Mouse (Mus musculus) activated CD4-positive, CD25-positive, alpha-beta regulatory T cell, adult 4 months (primary cell): Measurements from ENCODE around the gene Scd4. TPM values are rescaled to one million over a fixed set of nuclear protein-coding genes. Genes with fewer than 3 reads are reported as not detected.

Experiments
- ATAC-seq: one replicate; pipeline ENCODE4 v1.8.0; 2017
- polyA plus RNA-seq, 2 experiments: library from polyadenylated mRNA; unstranded; fragments of 100-300 nt; shearing (Covaris generic); gene quantifications; one replicate each; pipeline ENCODE4 v1.2.1; 2017

Scd4 gene
- polyA plus RNA-seq, 2 experiments from 2014 or later: 0.60 to 0.69 TPM

DNA sequence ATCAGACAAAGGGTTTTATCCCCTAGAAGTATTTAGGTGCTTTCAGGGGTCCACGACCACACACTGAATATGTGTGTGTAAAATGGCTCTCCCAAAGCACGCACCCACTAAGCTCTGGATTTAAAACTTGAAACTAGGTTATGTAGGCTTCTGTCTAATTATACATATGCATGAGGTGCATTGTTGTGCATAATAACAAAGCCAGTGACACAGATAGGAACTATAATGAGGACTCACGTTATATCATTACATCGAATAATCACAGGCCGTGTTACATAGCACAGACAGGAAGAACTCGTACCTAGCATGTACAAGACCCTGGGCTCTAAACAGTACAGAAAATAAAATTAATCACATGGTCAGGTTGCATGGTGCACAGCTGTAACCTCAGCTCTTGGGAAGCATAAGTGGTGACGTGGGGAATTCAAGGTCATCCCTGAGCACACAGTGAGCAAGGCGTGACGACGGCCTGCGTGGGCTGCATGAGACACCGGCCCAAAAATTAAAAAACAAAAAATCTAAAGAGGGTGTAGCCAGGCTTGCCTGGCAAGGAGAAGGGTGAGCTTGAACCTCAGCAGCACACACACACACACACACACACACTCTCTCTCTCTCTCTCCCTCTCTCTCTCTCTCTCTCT lies 49.9 kb downstream of the Scd4 start:
- no peak for ATAC-seq

DNA sequence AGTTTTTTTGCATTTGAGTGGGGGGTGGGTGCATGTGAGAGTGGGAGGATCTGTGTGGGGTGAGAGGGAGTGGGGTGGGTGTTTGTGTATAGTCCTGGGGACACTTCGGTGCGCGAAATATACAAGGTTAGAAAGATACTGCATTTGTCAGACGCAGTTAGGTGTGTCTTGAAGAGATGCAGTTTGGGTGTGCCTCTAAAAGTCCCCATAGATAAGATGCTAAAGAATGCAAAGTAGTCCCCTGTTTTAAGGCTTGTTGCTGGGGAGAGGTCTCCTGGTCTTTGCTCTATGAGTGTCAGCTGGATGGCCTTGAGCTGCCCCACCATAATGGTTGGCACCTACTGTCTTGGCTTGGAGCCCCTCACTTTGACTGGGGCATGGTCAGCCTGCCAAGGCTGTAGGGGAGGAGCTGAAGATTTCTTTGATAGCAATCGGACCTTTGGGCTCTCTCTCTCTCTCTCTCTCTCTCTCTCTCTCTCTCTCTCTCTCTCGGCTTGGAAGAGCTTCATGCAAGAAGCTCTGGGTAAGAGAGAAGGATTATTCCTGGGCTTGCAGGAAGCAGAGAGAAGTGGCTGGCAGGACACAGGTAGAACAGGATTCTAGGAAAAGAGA lies 53.1 kb downstream of the Scd4 start:
- no peak for ATAC-seq

DNA sequence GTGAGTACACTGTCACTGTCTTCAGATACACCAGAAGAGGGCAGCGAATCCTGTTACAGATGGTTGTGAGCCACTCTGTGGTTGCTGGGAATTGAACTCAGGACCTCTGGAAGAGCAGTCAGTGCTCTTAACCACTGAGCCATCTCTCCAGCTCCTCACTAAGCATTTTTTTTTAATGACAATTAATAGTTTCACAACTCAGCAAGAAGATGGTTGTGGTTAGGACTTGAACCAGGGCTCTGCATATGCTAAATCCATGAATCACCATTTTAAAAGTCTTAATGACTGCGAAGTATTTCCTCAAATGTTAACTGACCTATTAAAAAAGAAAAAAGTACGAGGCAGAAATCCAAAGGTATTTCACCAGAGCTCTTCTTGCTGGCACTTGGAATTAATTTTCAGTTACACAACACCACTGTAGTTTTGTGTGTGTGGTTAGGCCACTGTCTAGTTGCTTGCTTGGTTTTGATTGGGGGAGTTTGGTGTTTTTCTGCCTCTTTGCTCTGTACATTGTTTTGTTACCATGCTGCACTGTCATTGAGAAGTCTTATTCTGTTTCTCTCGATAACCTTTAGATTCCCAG lies 54.3 kb downstream of the Scd4 start:
- no peak for ATAC-seq

DNA sequence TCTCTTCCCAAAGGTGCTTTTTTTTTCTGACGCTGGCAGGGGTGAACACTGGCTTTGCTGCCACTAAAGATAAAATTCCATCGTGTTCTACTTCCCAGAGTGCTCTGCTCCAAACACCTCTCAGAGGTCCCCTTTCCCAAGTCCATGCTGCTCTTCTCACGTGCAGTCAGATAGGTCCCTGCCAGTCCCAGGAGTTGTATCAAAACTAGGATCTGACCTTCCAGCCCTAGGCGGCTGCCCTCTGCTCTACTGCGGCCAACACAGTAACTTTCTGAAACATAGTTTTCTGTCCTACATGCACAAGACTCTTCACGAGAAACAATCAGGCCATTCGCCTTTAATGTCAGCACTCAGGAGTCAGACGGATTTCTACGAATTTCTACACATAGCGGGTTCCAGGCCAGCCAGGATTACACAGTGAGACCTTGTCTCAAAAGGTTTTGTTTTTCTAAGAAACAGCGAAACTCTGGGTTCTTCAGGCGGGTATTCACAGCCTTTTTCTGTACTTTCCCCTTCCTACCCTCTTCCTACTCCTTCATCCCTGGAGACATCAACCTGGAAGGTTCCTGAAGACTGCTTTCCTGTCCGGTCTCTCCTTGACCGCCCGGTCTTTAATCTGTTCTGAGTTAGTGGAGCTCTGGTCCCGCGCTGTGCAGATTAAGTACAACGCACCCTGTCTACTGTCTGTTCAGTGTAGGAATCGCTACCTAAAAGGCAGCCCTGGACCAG lies 55.0 kb downstream of the Scd4 start:
- no peak for ATAC-seq

DNA sequence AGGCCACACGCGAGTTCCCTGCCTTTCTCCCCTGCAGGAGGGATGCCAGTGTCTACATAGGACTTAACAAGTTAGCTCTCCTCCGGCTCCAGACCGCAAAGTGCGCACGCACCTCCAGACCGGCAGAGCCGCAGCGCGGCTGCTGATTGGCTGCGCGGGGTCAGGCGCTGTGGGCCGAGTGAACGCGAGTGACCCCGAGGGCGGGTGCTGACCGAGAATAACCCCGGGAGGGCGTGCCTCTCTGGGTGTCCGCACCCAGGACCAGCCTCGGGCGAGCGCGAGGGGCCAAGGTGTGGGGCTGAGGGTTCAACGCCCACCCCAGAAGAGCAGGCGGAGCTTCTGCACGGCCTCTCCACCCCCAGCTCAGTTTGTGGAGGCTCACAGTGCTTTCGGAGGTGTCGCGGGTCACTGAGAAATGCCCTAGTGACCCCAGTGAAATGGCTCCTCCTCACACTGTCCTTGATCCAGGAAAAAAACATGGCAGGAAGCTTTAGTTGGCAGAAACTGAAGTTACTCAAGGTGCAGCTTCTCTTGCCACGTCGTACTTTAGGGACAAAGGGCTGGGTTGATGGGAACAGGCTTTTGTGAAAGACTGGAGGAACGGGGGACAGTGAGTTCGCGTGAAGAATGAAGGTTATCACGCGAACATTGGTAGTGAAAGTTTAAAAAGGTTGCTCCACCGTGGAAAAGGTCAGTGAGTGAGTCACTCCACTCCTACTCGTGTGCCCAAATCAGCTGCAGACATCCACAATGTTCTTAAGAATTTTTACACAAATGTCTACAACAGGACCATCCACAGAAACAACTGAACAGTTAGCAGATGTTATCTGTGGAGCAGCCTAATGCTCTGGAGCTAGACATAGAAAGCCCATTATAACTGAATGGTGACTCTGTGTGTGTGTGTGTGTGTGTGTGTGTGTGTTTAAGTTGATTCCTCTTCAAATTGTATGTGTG lies 55.9 kb downstream of the Scd4 start:
- ATAC-seq: peak; percentile 96

DNA sequence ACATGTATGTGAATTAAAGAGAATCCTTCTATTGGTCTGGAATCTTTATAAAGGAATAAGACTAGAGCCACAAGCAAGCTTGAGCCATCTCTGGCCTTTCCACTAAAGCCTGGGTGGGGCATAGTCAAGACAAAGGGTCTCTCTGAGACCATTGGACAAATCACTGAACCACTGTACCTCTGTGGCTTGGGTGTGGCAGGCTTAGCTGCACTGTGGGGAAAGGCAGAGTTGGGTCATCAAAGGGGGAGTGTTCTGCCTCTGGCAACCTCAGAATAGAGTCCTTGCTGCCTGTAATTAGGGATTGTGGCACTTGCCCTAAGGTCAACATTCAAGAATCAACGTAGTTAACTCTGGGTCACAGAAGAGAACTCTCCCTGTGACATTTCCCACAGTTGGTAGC lies 56.6 kb downstream of the Scd4 start:
- ATAC-seq: no peak

DNA sequence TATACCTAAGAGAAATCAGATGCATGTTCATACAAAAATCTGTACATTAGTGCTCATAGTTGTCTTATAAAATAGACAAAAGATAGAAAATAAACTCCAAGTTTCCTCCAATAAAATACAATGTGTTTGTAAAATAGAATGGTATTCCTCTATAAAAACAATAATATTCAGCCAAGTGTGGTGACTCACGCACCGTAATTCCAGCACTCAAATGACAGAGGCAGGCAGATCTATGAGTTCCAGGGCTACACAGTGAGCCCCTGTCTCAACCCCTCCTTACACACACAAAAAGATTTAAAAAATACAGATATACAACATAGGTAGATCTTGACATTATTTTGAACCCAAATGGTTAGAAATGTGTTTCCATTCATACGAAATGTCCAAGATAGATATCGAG lies 59.0 kb downstream of the Scd4 start:
- no peak for ATAC-seq

DNA sequence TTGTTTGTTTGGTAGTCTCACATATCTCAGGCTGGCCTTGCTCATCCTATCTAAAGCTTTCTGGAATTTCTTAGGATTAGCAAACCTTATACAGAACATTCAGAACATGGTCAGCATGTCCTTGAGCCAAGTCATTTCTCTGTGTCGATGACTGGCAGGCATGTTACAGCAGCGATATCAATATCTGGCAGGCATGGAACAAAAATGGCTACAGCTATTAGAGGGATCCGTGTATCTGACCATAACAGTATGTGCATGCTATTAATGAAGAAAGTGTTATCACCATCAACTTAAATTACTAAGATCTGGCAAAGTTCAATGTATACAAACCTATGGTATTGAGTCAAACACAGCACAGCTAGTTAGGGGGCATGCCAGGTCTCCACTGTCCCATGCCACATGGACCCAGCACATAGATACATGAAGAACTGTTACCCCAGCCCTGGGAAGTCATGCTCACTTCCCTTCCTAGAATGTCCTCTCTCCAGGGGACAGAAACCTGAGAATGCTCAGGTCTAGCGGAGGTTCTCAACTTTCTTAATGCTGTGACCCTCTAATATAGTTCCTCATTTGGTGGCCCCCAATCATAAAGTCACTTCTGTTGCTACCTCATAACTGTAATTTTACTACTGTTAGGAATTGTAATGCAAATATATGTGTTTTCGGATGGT lies 59.6 kb downstream of the Scd4 start:
- ATAC-seq: no peak

DNA sequence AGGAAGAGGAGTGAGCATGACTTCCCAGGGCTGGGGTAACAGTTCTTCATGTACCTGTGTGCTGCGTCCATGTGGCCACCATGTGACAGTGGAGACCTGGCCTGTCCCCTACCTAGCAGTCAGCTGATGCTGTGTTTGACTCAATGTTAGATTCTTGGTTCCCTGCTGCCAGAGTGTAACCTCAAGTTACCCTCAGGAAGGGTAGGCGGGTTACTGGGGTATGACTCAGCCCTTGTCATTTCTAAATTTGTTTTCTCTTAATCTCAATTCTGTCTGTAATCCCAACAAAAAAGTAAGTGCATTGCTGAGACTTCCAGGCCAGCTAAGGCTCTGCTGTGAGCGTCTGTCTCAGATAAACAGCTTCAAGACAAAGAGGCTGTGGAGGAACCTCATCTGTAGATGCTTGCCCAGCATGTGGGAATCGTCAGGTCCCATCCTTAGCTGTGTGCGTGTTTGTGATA lies 61.1 kb downstream of the Scd4 start:
- no peak for ATAC-seq

DNA sequence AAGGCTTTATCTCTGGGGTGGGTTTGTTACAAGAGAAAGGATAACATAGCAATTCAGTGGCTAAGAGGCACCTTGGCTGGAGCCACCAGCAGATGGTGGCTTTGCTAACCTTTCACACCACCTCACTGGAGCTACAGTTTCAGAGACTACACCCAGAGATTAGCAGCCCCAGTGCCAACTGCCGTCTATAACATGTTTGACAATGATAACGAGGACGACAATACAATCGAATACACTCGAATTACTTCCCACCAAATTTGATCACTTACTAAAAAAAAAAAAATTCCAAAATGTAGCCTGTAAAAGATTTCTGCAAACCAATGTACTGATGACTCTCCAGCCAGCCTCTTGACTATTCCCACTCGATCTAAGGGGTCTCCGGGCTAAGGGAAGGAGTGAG lies 62.1 kb downstream of the Scd4 start:
- no peak for ATAC-seq

Other genes starting within 250 kb of the Scd4 start
- 10 to 100 TPM; 42.6 to 47.7 TPM for gene Chuk, start 225.6 kb upstream of the Scd4 start, polyA plus RNA-seq
- 10 to 100 TPM; 25.7 to 31.2 TPM for gene Cwf19l1, start 197.2 kb upstream of the Scd4 start, polyA plus RNA-seq
- 100 to 1,000 TPM; 111 to 132 TPM for gene Bloc1s2, start 186.6 kb upstream of the Scd4 start, polyA plus RNA-seq
- under 1 TPM in 1 of 2 experiments, not detected in 1; 0.09 TPM for gene Pkd2l1, start 140.7 kb upstream of the Scd4 start, polyA plus RNA-seq
- gene Scd3, start 129.8 kb upstream of the Scd4 start, polyA plus RNA-seq: not detected
- gene Scd2, start 39.4 kb upstream of the Scd4 start, polyA plus RNA-seq: 10 to 100 TPM; 37.3 to 47.1 TPM
- gene Scd1, start 74.8 kb downstream of the Scd4 start, polyA plus RNA-seq: 1 to 10 TPM in 1 of 2 experiments, not detected in 1; 3.2 TPM
- gene Wnt8b, start 160.4 kb downstream of the Scd4 start, polyA plus RNA-seq: not detected
- 1 to 10 TPM in 1 of 2 experiments, under 1 TPM in 1; 0.62 to 1.5 TPM for gene Sec31b, start 212.8 kb downstream of the Scd4 start, polyA plus RNA-seq
- 1 to 10 TPM in 1 of 2 experiments, not detected in 1; 2.1 TPM for gene Gm20538, start 219.7 kb downstream of the Scd4 start, polyA plus RNA-seq
- 100 to 1,000 TPM; 300 to 321 TPM for gene Ndufb8, start 222.3 kb downstream of the Scd4 start, polyA plus RNA-seq
- 10 to 100 TPM; 18.8 to 23.4 TPM for gene Hif1an, start 229.8 kb downstream of the Scd4 start, polyA plus RNA-seq